Mouse (Mus musculus): ENCODE measurements around the gene Atg4a.

Atg4a gene

GRCm38 (mm10) chrX:141158160-141158559 lies 201.5 kb downstream of the Atg4a start:
- peak; percentile 13 to 17 for DNase-seq (ENCODE audit: low spot score in 2 of 2)

DNA sequence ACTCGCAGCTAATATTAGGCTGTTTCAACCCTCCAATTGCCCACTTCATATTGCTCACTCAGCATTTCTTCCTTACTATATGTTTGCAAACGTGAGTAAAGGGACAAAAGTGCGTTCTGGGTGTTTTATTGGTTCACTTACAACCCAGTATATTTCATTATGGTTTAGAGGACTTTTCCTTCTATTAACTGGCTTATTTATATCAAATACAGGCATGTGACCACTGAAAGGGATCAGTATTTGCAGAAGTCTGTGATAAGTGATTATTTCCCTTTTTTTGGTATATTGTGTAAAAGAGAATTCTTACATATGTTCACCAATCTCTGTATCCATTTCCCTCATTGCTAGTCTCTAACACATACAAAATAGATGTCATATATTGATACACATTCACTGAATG lies 203.7 kb downstream of the Atg4a start:
- DNase-seq (ENCODE audit: low spot score in 2 of 2) = no peak

- DNase-seq (ENCODE audit: low spot score in 2 of 2) = no peak
These were observed 208.4 kb downstream of the Atg4a start for GRCm38 (mm10) chrX:141165067-141165466.

GRCm38 (mm10) chrX:141175353-141175752 lies 218.6 kb downstream of the Atg4a start:
- peak; percentile 47 to 54 for DNase-seq (ENCODE audit: low spot score in 2 of 2)

DNA sequence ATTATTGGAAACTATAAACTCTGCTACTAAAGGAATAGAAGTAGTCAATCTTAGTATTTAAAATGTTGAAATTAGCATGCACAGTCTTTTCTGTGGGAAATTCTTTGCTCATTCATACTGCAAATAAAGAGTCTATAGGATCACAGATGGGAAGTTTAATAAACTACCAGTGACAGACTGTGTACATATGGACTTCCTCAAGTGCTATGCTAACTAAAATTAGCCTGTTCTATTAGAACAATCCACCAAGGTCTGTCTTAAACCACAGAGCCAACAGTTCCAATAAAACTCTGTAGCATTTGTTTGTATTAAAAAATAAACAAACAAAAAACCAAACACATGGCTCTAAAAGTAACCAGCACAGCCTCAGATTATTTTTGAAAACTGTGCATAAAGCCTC lies 238.3 kb downstream of the Atg4a start:
- no peak for DNase-seq (ENCODE audit: low spot score in 2 of 2)

DNA sequence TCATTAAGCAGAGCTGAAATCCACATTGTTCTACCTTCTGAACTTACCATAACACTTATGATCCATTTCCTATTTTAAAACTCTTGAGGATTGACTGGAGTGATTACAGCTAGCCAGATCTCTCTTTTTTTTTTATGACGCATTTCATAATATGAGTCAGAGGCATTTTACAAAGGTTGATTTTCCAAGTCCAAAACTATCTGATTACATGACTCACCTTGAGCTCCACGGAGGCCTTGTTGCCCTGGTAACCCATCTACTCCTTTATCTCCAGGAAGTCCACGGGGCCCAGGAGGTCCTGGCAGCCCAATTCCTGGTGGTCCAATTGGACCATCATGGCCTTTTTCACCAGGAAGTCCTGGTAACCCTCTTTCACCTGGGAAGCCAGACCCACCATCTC lies 242.3 kb downstream of the Atg4a start:
- DNase-seq (ENCODE audit: low spot score in 2 of 2) = no peak

DNA sequence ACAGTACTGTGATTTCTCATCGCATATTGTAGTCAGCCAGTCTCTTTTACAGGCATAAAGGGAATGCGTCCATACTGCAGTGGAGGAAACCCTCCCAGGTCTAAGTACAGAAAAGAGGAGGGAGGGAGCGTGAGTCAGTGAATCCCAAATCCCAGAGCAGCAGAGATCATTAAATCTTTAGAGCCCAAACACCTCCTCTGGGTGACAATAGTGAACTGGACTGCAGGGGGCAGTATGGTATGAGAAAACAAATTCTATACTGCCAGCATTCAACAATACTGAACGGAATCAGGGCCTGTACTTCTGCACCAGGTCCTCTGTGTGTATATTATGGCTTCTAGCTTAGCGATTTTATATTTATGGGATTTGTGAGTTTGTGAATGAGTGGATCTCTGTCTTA lies 256.1 kb downstream of the Atg4a start:
- DNase-seq (ENCODE audit: low spot score in 2 of 2) = peak; percentile 54 to 56
